Mouse (Mus musculus) urinary bladder, postnatal 25 days (tissue): ENCODE results near the gene a.
A peak's percentile ranks its signal among the peaks of the same experiment; 100 is the strongest.
"Not testable (repeated sequence)": the region's sequence is repeated elsewhere in the genome, so short reads cannot be mapped to it uniquely, and the experiment has no call there.

Source experiments
- DNase-seq: peaks from one replicate; pipeline ENCODE4 v3.0.0; 2022; ENCODE audit warnings: low spot score

Gene a

DNA sequence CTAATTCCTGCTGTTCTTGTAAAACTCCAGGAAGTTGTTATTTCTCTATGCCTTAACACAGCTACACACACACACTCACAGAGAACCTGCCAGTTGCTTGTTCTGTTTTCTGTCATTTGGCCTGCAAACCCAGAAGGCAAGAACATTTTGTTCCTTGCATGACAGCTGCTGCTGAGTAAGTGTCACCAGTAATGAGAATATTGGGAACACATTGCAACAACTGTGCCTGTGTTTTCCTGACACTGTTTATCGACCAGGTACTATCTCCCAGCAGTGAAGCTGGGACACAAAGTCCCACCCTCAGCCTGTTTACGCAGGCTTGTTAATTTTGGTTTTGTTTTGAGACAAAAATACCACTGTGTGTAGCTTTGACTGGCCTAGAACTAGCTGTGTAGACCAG, 261.5 kb downstream of the a start:
- DNase-seq, result no peak

DNA sequence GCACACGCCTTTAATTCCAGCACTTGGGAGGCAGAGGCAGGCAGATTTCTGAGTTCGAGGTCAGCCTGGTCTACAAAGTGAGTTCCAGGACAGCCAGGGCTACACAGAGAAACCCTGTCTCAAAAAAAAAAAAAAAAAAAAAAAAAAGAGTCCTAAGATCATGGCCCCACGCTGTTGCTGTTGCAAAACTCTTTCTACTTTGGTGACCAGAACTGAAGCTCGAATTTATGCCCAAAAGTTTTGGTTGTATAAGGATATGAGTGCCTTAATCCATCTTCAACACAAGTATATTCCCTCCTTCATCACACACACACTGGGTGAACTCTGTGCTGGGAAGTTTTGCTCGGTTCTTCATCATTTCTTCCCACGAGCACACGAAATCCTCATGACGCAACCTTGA, 262.3 kb downstream of the a start:
- DNase-seq, result not testable (repeated sequence)

DNA sequence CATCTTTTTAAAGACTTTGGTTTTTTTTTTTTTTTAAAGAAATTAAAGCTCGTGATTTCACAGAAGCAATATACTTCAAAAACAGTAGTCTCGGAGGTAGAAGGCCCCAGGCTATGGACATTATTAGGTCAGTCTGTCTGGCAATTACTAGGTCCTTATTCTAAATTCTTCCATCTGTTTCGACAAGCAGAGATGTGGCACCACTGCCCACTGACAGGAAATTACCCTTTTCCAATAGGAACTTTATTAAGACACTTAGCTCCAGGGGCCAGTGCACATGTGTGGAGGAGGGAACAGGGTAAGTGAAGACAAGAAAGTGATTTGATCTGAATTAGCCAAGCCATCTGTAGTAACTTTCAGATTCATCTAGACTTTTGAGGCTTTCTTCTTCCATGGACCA, 263.5 kb downstream of the a start:
- no peak for DNase-seq

DNA sequence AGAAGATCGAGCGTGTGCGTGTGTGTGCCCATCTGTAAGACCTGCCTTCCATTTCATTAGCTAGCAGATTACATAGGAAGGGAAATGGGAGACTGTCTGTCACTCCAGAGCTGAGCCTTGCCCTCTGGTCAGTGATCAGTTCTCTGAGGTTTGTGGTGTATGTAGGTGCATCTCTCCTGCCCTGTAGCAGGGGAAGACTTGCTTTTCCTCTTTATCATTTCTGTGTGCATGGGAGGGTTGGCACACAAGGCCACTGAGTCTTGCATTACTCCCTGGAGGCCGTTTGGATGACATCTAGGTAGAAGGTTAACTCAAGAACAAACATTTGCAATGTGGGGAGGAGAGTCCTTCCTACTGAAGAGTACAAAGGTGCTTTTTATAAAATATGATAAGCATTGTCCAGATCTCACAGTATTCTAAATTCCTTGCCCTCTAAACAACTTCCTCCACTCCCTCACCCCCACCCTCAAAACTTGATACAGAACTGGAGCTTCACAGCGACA, 264.9 kb downstream of the a start:
- DNase-seq, result no peak

DNA sequence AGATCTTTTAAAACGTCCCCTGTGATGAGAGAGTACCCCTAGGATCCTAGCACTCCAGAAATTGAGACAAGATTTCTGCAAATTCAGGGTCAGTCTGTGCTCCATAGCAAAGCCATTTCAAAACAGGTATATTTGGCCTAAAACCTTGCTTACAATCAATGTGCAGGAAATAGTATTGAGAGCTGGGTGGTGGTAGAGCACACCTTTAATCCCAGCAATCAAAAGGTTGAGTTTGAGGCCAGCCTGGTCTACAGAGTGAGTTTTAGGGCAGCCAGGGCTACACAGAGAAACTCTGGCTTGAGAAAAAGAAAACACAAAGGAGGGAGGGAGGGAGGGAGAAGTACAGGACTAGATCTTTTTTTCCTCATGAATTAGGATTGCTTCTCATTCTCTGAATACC, 266.2 kb downstream of the a start:
- DNase-seq, result no peak

DNA sequence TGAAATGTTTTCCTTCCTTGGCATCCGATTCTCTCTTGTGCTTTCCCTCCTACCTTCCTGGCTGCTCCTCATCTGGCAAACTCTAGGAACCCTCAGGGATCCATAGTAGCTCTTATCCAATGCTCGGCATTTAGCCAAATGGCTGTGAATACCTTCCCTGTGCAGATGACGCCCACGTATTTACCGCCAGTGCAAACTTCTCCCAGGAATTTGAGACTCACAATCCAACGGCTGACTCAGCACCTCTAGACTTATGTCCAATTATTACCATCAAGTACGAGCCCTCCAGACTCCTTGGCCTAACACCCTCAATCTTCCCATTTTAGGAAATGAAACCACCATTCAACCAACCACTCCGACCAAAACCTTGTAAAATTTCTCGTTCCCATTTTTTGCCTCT, 279.8 kb downstream of the a start:
- DNase-seq, result no peak

DNA sequence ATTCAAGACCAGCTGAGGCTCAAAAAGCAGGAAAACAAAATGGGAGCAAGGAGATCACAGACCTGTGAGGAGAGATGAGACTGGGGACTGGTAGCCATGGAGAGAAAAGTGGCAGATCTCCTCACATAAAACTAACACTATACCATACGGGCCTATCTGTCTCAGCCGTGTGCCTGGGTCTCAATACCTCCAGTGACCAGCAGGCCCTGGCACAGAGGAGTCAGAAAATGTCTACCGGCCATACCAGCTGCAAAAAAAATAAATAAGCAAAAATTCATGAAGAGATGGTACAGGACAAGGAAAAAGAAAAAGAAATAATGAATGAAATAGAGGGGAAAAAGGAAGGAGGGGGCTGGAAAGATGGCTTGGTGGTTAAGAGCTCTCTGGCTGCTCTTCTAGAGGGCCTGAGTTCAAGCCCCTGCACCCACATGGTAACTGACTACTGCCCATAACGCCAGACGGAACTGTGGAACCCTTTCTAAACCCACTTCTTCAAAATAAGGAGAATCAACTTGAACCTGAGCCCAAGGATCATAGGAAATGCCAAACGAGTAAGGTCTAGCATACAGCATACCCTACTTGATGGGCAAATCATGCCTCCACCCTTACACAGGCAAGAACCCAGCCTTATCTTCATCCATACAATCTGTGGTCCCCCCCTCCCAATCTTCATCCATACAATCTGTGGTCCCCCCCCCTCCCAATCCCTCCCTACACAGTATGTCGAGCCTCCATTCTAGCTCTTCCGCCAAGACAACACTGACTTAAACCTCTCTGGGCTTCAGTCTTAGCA, 281.3 kb downstream of the a start:
- no peak for DNase-seq

DNA sequence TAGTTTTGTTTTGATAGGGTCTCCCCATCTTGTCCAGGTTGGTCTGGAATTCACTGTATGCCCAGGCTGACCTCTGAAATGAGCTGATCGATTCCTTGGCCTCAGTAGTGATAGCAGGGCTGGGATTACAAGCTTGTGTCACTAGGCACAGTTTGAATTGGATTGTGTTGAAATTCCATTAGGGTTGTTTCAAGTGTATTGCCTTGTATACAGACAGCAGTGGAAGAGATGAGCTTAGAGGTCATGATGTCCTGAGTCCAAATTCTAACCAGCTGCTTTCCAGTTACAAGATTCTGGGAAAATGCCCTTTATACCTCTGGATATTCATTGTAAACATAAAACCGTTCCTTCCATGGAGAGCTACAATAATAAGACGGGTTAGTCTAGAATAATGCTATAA, 282.1 kb downstream of the a start:
- DNase-seq, result no peak

DNA sequence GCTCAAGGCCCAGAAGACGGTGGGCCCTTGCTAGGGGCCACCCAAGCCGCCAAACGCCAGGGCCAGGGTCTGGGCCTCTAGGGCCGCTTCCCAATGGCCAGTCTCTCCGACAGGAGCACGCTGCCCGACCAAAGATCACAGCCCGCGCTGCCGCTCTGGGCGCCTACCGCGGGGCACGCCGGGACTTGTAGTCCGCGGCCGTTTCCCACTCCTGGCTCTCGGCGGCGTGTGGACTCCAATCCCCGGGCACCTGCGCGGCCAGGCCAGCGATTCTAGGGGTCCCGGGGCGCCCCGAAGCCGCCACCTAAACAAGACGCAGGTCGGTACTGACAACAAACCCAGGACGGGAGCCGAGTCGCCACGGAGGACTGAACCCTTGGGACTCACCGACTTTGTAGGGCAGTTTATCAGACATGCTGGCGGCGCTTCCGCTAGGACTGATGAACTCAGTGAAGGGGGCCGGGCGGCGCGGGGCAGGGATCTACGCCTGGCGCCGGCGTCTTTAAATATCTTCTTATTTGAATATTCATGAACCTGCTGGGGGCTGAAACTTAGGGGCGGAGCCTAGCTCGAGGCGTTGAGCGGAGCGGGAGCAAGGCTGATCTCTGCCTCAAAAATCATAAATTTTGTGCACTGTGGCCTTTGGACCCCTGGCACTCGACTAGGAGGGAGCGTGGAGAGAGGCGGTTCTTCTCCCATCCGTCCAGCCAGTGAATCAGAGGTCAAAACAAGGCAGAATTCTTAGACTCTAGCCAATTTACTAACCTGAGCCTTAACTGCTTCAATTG, 283.0 kb downstream of the a start, which contains the start of gene Ahcy:
TSS of gene Ahcy (minus strand) at position 520 of the 788 bp plus-strand sequence.
- peak; percentile 82 for DNase-seq

DNA sequence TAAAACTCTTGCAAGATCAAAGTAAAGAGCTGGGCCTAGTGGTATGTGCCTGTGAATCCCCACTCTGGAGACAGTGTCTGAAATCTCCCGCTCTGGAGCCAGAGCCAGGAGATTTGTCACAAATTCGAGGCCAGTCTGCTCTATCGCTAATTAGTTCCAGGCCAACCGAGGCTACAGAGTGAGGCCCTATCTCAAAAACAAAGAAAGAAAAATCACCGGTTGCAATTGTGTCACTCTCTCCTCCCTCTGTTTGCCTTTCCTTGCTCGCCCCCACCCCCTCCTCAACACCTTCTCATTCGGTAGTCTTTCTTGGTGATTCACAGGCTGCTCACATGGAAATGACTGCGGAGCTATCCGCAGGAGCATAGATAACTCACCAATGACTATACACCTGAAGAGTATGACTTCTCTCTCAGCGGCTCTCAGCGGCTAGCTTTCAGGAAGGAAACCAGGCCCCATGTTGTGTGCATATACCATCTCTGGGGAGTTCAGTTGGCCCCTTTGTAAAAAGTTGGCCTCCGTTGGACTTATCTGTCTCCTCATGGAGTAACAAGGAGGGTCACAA, 283.6 kb downstream of the a start:
- DNase-seq, result peak; percentile 9

DNA sequence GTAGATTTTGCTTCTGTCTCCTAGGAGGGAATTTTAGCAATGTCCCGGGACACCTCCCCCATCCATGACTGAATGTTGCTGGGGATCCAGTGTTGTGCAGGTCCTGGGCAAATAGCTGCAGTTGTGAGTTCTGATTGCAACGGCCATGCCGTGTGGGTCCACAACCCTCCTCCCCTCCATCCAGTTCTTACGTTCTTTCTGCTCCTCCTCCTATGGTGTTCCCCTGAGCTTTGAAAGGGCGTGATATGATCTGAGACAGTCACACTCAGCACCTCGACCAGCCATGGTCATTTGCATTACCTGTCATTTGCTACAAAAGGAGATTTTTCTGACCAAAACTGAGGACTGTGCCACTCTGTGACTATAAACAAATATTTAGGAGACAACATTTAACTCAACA, 284.4 kb downstream of the a start:
- no peak for DNase-seq

DNA sequence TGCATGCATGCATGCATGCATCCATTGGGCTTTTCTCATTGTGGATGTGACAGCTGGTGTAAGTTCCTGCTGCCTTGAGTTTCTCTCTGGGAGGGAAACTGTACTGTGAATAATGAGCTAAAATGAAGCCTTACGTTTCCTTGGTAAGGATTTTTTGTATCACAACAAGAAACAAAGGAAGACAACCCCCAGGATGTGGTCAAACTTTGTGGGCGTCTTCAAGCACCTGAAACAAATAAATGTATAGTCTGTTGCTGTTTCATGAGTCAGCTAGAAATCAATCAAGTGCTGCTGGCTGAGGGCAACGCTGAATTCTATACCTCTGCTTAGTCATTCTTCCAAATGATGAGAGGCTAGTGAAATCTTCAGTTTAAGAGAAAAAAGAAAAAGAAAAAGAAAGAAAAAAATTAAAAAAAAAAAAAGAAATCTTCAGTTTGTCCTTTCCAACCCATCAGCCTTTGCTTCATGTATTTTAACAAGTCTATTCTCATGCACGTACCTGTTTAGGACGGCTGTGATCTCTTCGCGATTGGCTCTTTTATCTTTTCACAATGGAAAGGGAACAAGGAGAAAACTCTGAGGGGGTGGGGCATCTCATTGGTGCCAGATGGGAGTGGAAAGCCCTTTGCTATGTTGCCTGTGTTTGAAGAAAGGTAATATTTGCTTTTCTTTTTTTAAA, 288.4 kb downstream of the a start:
- DNase-seq, result no peak

DNA sequence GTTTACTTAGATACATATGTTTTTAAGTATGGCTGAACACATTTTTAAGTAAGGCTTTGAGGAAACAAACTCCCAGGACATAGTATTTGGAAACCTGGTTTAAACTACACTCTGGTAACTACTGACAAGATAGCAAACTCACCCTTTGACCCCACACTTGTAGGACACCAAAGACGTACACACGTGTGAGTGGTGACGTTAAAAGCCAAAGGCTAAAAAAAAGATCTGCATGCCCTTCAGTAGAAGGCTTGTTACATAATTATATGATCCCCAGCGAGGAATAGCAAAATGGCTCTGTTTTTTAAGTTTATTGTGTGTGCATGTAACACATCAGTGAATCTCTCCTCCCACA, 289.0 kb downstream of the a start:
- no peak for DNase-seq

DNA sequence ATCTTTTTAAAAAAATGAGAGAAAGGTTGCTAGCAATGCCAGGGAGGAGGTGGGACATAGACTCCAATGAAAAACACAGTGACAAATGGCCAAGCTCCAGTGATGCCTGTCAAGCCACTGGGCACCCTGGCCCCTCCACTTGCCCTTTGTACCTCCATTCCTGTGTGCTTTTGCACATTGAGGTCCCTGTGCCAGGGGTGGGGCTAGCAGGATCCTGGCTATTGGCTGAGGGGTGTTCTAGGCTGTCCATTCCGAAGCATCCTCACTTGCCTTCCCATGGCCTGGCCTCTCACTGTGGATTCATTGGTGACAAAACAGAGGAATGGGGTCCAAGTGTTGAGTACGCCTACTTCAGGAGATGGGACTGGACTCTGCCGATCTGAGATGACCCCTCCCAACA, 289.9 kb downstream of the a start:
- no peak for DNase-seq

DNA sequence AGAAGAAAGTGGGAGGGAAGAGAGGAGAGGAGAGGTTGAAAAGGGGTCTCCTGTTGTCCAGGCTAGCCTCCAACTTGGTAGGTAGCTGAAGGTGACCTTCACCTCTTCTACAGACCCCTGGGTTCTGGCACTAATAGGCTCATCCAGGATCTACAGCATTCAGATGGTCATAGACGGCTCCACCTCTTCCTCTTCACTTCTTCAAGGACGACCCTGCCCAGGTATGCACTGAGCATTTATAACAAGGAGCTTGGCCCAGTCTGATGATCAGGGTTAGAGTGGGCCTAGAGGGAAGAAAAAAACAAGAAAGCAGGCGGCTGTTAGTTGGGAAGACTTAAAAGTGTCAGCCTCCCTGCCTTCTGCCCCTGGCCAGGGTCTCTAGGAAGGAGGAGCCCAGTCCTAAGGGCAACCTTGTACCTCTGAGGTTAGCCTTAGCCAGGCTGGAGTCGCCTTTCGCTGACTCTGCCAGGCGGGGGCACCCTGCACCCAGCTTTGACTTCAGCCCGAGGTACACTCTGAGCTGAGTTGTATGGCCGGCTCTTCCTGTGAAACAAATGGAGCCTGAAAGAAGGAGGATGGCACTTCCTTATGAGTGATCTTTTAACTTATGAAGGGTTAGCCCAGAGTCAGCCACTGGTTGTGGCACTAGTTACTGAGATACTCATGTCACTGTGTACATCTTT, 291.1 kb downstream of the a start:
- peak; percentile 62 for DNase-seq

DNA sequence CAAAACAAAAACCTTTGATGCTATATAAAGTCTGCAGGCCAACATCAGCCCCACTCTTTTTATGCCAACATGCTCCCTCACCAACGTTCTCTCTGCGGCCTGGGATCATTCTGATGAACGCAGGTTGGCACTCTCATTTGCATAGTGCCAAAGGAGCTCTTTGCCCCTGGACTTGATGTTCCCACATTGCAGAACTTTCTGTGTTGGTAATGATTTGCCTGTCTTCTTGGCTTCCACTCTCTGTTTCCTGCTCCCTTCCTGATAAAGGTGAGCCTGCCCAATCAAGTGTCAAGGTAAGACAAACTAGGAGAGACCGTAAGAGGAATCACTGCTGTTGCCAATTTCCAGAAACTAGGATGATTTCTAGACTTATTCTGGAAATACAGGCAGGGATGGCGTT, 293.3 kb downstream of the a start:
- DNase-seq, result no peak

DNA sequence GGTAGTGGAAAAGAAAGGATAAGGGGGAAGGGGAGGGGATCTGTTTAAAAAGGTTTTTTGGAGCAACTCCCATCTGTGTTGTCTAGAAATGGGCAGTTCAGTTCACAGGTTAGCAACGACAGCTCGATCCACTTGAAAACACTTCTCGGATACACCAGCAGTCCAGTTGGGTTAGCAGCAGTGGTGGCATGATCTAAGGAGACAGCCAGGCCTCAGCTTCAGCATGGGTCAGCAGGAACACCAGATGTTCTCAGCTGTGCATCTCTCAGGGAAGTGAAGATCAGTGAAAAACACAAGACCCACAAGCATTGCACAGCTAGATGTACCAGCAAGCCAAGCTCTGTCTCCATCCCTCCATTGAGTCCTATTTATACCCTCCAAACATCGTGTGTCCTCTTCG, 295.1 kb downstream of the a start:
- DNase-seq, result no peak

DNA sequence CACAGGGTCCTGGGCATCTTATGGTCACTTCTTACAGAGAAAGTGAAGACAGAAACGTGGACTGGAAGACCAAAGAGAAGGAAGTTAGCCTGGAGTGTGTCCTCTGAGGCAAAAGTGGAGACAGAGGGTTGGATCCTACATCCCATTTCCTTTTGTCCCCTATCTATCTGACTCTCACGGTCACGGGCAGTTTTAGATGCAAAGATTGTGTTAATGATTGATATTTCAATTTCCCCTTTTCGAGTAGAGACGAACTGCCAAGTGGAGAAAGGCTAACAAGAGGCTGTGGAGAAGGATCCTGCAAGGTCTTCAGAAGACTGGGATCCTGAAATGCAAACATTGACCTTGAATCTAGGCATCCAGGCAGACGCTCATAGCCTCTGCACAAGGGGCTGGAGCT, 297.1 kb downstream of the a start:
- no peak for DNase-seq

DNA sequence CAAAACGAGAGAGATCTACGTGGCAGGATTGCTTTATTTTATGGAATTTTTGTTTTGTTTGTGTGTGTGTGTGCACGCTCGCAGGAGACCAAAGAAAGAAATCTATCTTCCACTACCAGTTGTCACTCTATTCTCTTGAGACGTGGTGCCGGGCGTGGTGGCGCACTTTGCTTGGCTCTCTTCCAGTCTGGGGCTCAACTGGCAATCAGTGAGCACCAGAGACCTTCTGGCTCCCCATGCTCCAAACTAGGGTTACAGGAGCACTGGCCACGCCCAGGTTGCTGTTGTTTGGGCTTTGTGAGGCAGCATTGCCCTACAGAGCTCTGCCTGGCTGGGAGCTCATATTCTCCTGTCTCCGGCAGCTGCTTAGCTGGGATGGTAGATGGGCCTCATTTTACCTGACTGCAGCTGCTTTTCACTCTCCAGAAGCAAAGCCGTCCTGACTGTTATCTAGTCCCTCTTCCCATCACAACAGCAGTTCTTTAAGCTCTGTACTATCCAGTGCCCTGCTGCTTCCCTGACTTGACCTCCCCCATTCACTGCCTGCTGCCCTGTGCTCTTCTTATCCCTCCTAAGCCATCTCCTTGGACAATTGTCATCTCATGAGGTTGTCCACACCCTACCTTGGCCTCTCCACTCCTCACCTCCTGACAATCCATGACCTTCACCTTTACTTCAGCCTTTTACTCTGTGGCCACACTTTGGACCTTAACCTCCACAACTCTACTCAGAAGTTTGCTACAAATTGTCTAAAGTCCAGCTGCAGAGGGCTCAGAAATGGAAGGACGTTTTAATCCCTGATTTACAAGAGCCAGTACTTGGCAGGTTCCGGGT, 299.9 kb downstream of the a start:
- no peak for DNase-seq

DNA sequence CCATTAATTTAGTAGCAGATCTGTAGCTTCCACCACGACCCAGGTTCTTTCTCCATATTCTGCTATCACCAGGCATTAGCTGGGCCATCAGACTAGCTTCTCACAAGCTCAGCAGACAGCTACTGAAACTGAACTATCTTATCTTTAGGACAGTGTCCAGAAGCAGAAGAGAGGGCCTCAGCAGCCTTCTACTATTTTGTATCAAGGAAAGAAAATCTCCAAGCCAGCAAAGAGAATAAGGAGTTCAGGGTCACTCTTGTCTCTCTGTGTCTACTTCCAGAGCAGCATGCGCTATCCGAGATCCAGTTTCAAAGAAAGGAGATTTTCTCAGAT, 300.5 kb downstream of the a start:
- no peak for DNase-seq

DNA sequence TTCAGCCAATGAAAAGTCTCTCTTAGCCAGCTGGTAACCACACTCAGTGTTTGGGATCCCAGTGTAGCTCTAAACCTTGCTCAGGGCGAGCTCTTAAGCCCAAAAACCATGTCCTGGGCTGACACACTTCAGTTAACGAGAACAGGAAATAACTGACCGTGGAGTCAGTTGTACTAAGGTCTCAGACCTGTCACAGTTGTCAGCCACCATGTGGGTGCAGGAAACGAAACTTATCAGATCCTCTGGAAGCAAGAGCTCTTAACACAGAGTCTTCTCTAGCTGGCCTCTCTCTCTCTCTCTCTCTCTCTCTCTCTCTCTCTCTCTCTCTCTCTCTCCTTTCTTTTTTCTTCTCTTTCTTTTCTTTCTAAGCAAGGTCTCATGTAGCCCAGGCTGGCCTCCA, 302.2 kb downstream of the a start:
- DNase-seq, result no peak
